Mouse (Mus musculus) heart, embryonic 11.5 days (tissue): ENCODE measurements around the gene Cyb5b. TPM values are rescaled to one million over a fixed set of nuclear protein-coding genes. Genes with fewer than 3 reads are reported as not detected.

Experiments
- ATAC-seq: fragments of 200-750 bp; cut with Nextera tagmentation; replicated peaks from 2 replicates; pipeline ENCODE4 v1.8.0; 2017; ENCODE audit warnings: moderate library complexity; ENCODE audit not compliant: insufficient number of reproducible peaks, low FRiP score, low TSS enrichment
- H3K27ac ChIP-seq: fragments of 300-500 bp; sonication (generic); 2 replicates; pipeline ENCODE4 v1.5.1; 2014; ENCODE audit warnings: mild to moderate bottlenecking, low read depth, low read length
- H3K27me3 ChIP-seq: fragments of 300-500 bp; sonication (generic); 2 replicates; pipeline ENCODE4 v1.6.1; 2014; ENCODE audit warnings: mild to moderate bottlenecking, low read length, mixed read lengths; ENCODE audit not compliant: control insufficient read depth, insufficient read depth
- H3K36me3 ChIP-seq: fragments of 300-500 bp; sonication (generic); 2 replicates; pipeline ENCODE4 v1.6.1; 2014; ENCODE audit warnings: mild to moderate bottlenecking, low read length, moderate library complexity, mixed read lengths; ENCODE audit not compliant: control insufficient read depth, insufficient read depth
- H3K4me1 ChIP-seq: fragments of 300-500 bp; sonication (generic); 2 replicates; pipeline ENCODE4 v1.6.1; 2014; ENCODE audit warnings: low read length; ENCODE audit not compliant: control insufficient read depth, insufficient read depth
- H3K4me2 ChIP-seq: fragments of 300-500 bp; sonication (generic); 2 replicates; pipeline ENCODE4 v1.6.1; 2014; ENCODE audit warnings: mild to moderate bottlenecking, moderate library complexity
- H3K4me3 ChIP-seq: fragments of 300-500 bp; sonication (generic); 2 replicates; pipeline ENCODE4 v1.5.1; 2014; ENCODE audit warnings: low read depth, low read length
- H3K9ac ChIP-seq: fragments of 300-500 bp; sonication (generic); 2 replicates; pipeline ENCODE4 v1.6.1; 2014; ENCODE audit warnings: mild to moderate bottlenecking, low read depth, low read length, moderate library complexity
- H3K9me3 ChIP-seq: fragments of 300-500 bp; sonication (generic); replicated peaks from 2 replicates; pipeline ENCODE4 v1.6.1; 2016; ENCODE audit warnings: low read length; ENCODE audit not compliant: control insufficient read depth
- WGBS: fragments of 180-500 bp; shearing (Covaris S2); extraction: QIAGEN DNeasy Blood & Tissue Kit; methylation state at CpG from one replicate; pipeline ENCODE4 v1.1.7; 2014; ENCODE audit not compliant: insufficient replicate concordance; 5-methylcytosine and 5-hydroxymethylcytosine counted together
- polyA plus RNA-seq: library from polyadenylated mRNA; unstranded; fragments of >200 nt; fragmentation: Nextera tagmentation; extraction: Ambion mirVana; gene quantifications from 2 replicates; pipeline ENCODE4 v1.2.1, GENCODE M21; 2014

Cyb5b gene
- polyA plus RNA-seq, 1 experiment from 2014 or later: 87.0 TPM

DNA sequence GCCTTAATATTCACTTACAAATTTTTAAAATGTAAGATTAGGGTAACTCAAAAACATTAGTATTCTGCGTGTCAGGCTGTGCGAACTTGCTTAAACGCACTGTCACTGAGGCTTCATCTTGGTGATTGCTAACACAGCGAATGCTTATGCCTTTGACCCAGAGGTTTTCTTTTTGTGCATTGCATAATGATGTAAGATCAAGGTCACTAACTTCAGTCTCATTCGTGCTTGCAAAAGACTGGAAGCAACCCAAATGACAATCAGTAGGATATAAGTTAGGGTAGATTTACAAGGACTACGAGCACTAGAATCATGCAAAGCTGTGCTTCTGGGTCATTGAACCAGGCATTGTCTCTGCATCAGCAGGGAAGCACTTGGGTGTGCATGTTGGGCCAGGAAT, 12.8 kb upstream of the Cyb5b start:
- no peak for ATAC-seq
- H3K4me1 ChIP-seq: peaks cover 16% of the 10 kb centered on the region
- no peaks in the 10 kb centered on the region for H3K36me3 ChIP-seq
- H3K27me3 ChIP-seq: no peaks in the 10 kb centered on the region
- no peaks in the 10 kb centered on the region for H3K9me3 ChIP-seq
- 89% methylated on average over 6 of the region's 6 CpGs for WGBS
- no peak overlapping the region for H3K9ac ChIP-seq
- H3K27ac ChIP-seq: no peak overlapping the region
- no peak overlapping the region for H3K4me3 ChIP-seq
- H3K4me2 ChIP-seq: no peak overlapping the region

DNA sequence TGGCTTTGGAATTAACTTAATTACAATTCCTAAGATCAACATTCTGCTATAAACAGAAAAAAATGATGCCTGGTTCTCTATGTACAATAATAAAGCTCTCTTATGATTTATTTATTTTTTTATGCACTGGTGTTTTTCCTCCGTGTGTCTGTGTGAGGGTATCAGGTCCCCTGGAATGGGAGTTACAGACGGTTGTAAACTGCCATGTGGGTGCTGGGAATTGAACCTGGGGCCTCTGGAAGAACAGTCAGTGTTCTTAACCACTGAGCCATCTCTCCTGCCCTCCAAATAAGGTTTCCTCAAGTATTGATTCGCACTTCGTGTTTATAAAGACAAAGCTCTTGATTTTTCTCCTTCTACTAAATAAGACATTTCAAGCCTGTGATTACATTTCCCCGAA, 12.1 kb upstream of the Cyb5b start:
- H3K9ac ChIP-seq: no peak overlapping the region
- no peaks in the 10 kb centered on the region for H3K9me3 ChIP-seq
- H3K4me3 ChIP-seq: no peak overlapping the region
- H3K36me3 ChIP-seq: no peaks in the 10 kb centered on the region
- WGBS: 87% methylated on average over 5 of the region's 5 CpGs
- no peak overlapping the region for H3K4me2 ChIP-seq
- H3K4me1 ChIP-seq: peaks cover 13% of the 10 kb centered on the region
- no peaks in the 10 kb centered on the region for H3K27me3 ChIP-seq
- H3K27ac ChIP-seq: no peak overlapping the region
- no peak for ATAC-seq

DNA sequence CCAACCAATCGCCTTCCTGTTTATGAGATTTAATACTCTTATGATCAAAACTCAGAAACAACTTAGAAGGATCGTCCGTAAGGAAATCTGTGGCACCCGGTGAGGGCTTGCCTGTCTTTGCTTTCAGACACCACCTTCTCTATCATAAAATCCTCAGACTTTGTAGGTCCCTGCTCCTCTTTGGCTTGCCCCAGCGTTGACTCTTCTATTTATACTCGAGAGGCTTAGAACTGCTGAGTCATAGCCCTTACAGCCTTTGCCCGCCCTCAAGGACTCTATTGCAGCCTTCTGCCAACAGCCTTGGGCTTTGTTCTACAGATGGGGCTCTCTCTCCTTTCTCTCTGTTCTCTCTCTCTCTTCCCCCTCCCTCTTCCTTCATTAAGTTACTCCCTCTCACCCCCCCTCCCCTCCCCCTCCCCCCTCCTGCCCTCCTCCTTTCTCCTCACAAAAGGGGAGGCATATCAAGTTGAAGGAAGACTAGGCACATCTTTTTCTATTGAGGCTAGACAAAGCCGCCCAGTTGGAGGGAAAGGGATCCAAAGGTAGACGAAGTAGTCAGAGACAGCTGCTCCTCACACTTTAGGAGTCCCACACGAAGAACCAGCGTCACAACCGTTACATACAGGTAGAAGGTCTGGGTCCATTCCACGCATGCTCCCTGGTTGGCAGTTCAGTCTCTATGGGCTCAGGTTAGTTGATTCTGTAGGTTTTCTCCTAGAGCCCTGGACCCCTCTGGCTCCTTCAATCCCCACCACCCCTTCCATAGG, 10.6 kb upstream of the Cyb5b start:
- H3K4me3 ChIP-seq: no peak overlapping the region
- no peak; the same call in 1 of the 2 replicates for ATAC-seq
- 48% methylated on average over 13 of the region's 13 CpGs for WGBS
- no peaks in the 10 kb centered on the region for H3K27me3 ChIP-seq
- H3K9ac ChIP-seq: no peak overlapping the region
- no peaks in the 10 kb centered on the region for H3K36me3 ChIP-seq
- H3K4me1 ChIP-seq: peaks cover 7% of the 10 kb centered on the region
- H3K27ac ChIP-seq: peak overlapping the region; percentile 73
- 0 out of 2 replicates have a peak overlapping the region, but pooled peaks have one; percentile 29 for H3K4me2 ChIP-seq
- H3K9me3 ChIP-seq: no peaks in the 10 kb centered on the region

DNA sequence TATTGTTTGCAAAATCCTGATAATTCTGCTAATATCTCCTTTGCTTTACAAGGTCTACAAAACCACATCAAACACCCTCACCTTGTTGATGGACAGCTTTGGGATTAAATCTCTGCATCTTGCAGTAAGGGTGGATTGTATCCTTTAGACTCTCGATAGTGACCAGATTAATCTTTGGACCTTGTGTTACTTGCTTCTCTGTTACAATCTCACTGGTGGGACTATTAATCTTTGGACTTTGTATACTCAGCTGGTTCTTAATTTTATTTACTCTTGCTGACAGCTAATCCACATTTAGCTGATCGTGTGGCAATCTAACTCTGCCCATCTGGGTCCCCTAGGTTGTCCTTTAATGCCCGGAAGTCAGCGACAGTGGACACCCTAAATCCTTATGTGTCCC, 7.9 kb upstream of the Cyb5b start:
- WGBS: 86% methylated on average over 4 of the region's 4 CpGs
- no peaks in the 10 kb centered on the region for H3K9me3 ChIP-seq
- no peaks in the 10 kb centered on the region for H3K27me3 ChIP-seq
- no peak overlapping the region for H3K4me3 ChIP-seq
- H3K36me3 ChIP-seq: no peaks in the 10 kb centered on the region
- H3K4me1 ChIP-seq: 0 out of 2 replicates have a peak, but pooled peaks cover 4% of the 10 kb centered on the region
- no peak overlapping the region for H3K27ac ChIP-seq
- no peak overlapping the region for H3K4me2 ChIP-seq
- H3K9ac ChIP-seq: no peak overlapping the region
- no peak for ATAC-seq

DNA sequence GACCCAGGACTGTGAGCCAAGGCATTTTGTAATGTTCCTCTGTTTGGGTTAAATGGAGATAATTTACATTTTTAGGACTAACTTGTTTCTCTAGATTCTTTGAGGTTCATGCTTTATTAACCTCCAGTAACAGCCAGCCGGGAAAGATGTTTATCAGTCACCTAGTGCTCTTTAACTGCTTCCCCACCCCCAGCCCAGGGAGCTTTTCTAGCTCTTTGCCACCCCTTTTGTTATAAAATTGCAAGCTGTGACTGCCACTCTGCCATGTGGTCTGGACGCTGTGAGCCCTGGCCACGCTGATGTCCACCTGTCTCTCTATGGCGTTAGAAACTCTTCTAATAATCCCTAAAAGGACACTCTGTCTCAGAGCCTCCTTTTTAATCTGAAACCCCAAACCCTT, 6.9 kb upstream of the Cyb5b start:
- WGBS: 50% methylated on average over 4 of the region's 4 CpGs

DNA sequence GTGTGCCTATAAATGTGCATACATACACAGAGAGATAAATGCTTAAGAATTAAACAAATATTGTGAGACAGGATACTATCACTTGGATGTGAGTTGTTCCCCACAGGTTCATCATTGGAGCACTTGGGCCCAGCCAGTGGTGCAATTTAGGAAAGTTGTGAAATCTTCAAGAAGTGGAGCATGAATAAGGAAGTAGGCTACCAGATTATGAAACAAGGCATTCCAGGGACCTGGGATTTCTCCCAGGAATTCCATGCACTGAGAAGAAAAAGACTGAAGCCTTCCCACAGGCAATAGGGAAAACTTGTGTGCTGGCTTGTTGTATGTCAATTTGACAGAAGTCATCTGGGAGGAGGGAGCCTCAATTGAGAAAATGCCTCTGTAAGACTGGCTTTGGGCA, 4.3 kb upstream of the Cyb5b start:
- H3K4me3 ChIP-seq: no peak overlapping the region
- H3K4me2 ChIP-seq: no peak overlapping the region
- H3K36me3 ChIP-seq: no peaks in the 10 kb centered on the region
- H3K4me1 ChIP-seq: peaks cover 4% of the 10 kb centered on the region
- no peak overlapping the region for H3K27ac ChIP-seq
- ATAC-seq: no peak
- no peaks in the 10 kb centered on the region for H3K9me3 ChIP-seq
- no peak overlapping the region for H3K9ac ChIP-seq
- no peaks in the 10 kb centered on the region for H3K27me3 ChIP-seq

More for the DNA sequence above, 6.9 kb upstream of the Cyb5b start:
- no peak overlapping the region for H3K4me3 ChIP-seq
- H3K9me3 ChIP-seq: no peaks in the 10 kb centered on the region
- no peaks in the 10 kb centered on the region for H3K27me3 ChIP-seq
- no peak overlapping the region for H3K9ac ChIP-seq
- no peak overlapping the region for H3K27ac ChIP-seq
- no peak overlapping the region for H3K4me2 ChIP-seq
- no peaks in the 10 kb centered on the region for H3K36me3 ChIP-seq
- ATAC-seq: no peak
- 0 out of 2 replicates have a peak, but pooled peaks cover 4% of the 10 kb centered on the region for H3K4me1 ChIP-seq

DNA sequence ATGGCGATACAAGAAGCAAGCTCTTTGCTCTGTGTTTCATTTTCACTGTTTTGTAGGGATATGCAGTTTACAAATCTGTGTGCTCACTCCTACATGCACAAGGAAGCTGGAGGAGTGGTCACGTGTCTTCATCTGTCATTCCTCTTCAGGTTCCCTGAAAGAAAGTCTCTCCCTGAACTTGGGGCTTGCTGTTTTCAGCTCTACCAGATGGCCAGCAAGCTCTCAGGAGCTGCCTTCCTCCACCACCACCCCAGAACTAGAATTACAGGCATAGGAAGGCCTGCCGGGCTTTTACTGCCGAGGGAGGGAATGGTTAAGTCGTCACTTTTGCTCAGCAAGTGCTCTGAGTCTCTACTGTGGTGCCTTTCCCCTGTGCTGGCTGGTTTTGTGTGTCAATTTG, 1.6 kb upstream of the Cyb5b start:
- 81% methylated on average over 5 of the region's 5 CpGs for WGBS
- H3K36me3 ChIP-seq: peaks cover 8% of the 10 kb centered on the region; the same call in 1 of the 2 replicates
- no peaks in the 10 kb centered on the region for H3K27me3 ChIP-seq
- H3K4me2 ChIP-seq: no peak overlapping the region
- H3K4me3 ChIP-seq: no peak overlapping the region
- H3K4me1 ChIP-seq: peaks cover 6% of the 10 kb centered on the region
- H3K9me3 ChIP-seq: no peaks in the 10 kb centered on the region
- no peak for ATAC-seq
- no peak overlapping the region for H3K9ac ChIP-seq
- H3K27ac ChIP-seq: no peak overlapping the region

DNA sequence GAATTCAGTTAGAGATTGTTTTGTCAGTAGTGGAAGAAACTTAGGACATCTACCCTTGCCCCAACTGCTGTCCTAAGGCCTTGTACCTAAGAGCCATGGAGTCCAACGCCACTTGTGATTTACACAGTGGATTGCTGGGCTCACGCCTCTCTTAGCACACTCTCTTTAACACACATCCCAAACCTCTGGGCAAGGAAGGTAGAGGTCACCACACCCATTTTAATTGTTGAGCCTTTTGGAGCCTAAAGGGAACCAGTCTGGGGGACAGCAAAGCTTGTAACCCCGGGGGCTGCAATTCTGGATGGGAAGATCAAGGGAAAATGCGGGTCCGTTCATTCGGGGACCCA, 410 bp upstream of the Cyb5b start:
- Histone ChIP-seq H3K36me3 (peaks cover 12% of the 10 kb centered on the region), H3K9me3 (no peaks in the 10 kb centered on the region), H3K4me3 (peak overlapping the region; percentile 92), H3K4me2 (peak overlapping the region; percentile 83), H3K4me1 (peaks cover 6% of the 10 kb centered on the region), H3K9ac (peak overlapping the region; percentile 95), H3K27me3 (no peaks in the 10 kb centered on the region), H3K27ac (peak overlapping the region; percentile 76; the same call in 1 of the 2 replicates)
- 23% methylated on average over 6 of the region's 6 CpGs for WGBS
- no peak; the same call in 1 of the 2 replicates for ATAC-seq
